Mouse (Mus musculus) left cerebral cortex, adult 18-20 months (tissue): ENCODE data around the gene Serpina3i. TPM values are rescaled to one million over a fixed set of nuclear protein-coding genes. Genes with fewer than 3 reads are reported as not detected.

ENCODE experiments used
- DNase-seq, 2 experiments: peaks; one replicate each; pipeline ENCODE4 v3.0.0; 2021 to 2022; ENCODE audit warnings: low spot score in 2 of 2, mixed read lengths in 1 of 2
- total RNA-seq, 2 experiments: library from RNA; stranded (reverse); gene quantifications; 2 replicates each; pipeline ENCODE4 v1.2.3; 2021

Serpina3i gene
- total RNA-seq, 2 experiments from 2014 or later: not detected

DNA sequence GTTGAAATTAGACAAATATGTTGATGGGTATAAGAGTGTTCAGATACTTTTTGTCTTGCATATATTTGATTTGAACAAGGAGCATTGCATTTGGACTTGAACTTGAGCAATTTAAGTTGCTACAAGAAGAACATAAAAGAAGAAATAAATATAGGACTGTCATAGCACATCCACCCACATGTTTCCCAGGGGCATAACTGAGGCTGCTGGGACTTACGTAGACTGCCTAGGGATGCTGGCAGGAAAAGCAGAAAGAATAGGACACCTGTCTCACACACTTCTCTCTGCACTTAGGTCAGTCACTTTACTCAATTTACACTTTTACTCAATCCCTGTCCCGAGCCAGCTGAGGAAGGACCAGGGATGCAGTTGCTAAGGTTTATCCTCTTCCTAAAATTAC is 31.0 kb downstream of the Serpina3i start:
- DNase-seq: no peak

DNA sequence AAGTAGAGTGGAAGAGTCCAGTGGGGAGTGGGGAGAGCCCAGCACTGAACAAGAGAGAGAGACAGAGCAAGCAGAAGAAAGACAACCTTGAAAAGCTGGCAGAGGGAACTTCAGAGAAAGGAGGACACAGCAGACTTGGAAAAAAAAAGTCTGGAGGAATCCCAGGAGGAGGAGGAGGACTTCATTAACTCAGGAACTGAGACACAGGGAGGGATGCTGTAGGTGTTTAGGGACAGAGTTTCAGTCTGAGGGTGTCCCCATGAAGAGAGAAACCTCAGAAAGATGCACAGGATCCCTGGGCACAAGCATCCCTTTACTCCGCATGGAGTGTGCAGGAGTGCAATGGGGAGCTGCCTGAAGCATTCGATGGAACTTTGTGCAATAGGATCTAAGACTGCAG is 35.1 kb downstream of the Serpina3i start:
- DNase-seq: peak in 1 of 2 experiments; percentile 9

DNA sequence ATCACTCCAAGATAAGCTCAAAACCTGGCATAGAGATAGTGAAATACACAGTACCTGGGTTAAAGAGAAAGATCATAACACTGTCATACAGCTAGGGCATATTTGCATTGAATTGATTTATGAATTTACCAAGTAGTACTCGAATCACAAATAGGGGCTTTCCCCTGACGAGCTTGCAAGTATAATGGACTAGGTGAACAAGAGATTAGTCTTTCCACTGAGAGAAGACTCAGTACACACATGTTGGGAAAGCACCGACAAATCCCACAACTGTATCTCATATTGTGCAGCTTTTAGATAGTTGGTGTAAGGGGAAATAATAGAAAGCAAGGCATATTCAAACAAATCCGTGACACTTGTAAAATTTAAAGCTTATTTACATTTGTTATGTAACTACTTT is 43.1 kb downstream of the Serpina3i start:
- no peak for DNase-seq

DNA sequence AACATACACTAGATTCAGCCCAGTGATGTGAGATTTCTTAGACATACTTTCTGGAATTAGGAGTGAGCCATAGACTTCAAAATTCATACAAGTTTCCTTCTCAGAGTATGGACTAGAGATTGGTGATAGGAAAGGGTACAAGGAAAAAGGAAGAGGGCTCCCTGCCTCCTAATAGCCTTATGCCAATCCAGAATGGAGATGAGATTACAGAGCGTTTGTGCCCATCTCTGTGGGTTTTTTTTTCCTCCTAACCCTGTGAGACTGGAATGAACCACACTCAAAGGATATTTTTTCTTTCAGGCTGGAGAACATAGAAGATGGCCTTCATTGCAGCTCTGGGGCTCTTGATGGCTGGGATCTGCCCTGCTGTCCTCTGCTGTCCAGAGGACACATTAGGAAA is 51.3 kb downstream of the Serpina3i start, which contains the start of gene Serpina3j:
TSS of gene Serpina3j (plus strand) at position 301 of the 400 bp plus-strand sequence.
- DNase-seq: no peak

Other genes with a start within 250 kb of the Serpina3i start
- 1 to 10 TPM; 4.8 to 5.5 TPM for gene Serpina9, start 249.4 kb upstream of the Serpina3i start, total RNA-seq
- gene Serpina12, start 218.7 kb upstream of the Serpina3i start, total RNA-seq: under 1 TPM in 1 of 2 experiments, not detected in 1; 0.09 TPM
- not detected for gene Serpina5, start 162.0 kb upstream of the Serpina3i start, total RNA-seq
- not detected for gene Serpina3a, start 150.4 kb upstream of the Serpina3i start, total RNA-seq
- gene Serpina3b, start 135.1 kb upstream of the Serpina3i start, total RNA-seq: not detected
- gene Serpina3c, start 109.3 kb upstream of the Serpina3i start, total RNA-seq: not detected
- not detected for gene Serpina3f, start 48.6 kb upstream of the Serpina3i start, total RNA-seq
- under 1 TPM in 1 of 2 experiments, not detected in 1; 0.44 TPM for gene Serpina3g, start 26.9 kb upstream of the Serpina3i start, total RNA-seq
- not detected for gene Serpina3j, start 51.4 kb downstream of the Serpina3i start, total RNA-seq
- gene Serpina3k, start 75.4 kb downstream of the Serpina3i start, total RNA-seq: not detected
- under 1 TPM in 1 of 2 experiments, not detected in 1; 0.21 TPM for gene Serpina3m, start 75.4 kb downstream of the Serpina3i start, total RNA-seq
- gene Serpina3n, start 143.6 kb downstream of the Serpina3i start, total RNA-seq: 10 to 100 TPM; 13.4 to 20.2 TPM
- gene Gsc, start 210.2 kb downstream of the Serpina3i start, total RNA-seq: not detected